Mouse (Mus musculus) spleen, postnatal 4 days (tissue): ENCODE measurements around the gene Gatad2b.
A peak's percentile ranks its signal among the peaks of the same experiment; 100 is the strongest.
"Not testable (repeated sequence)": the region's sequence is repeated elsewhere in the genome, so short reads cannot be mapped to it uniquely, and the experiment has no call there.

Source experiments
- DNase-seq, 2 experiments: peaks; one replicate each; pipeline ENCODE4 v3.0.0; 2022; ENCODE audit warnings: low spot score in 2 of 2

Gatad2b gene

GRCm38 (mm10) chr3:90292345-90293275 lies at the start of gene Gatad2b:
TSS of gene Gatad2b (plus strand) at chr3:90293178.
- peak; percentile 97 for DNase-seq

- no peak for DNase-seq
These were observed 47.6 kb upstream of the Gatad2b start for GRCm38 (mm10) chr3:90245406-90245805.

DNA sequence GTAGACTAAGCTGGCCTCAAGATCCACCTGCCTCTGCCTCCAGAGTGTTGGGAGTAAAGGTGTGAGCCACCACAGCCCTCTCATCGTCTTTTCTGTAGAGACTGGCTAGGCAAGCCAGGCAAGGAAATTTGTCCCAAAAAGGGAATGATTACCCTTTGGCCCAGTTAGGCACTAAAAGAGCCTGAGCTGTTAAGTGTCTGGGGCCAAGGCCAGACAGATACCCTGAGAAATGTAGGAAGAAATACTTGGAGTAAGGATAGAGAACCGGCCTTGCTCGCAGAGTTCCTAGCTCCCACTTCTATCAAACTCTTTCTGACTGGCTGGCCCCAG lies 45.4 kb upstream of the Gatad2b start:
- no peak for DNase-seq

GRCm38 (mm10) chr3:90247960-90248745 lies 44.8 kb upstream of the Gatad2b start, which contains the start of gene Slc39a1:
TSS of gene Slc39a1 (plus strand) at chr3:90248172.
- peak; percentile 84 to 90 for DNase-seq

DNA sequence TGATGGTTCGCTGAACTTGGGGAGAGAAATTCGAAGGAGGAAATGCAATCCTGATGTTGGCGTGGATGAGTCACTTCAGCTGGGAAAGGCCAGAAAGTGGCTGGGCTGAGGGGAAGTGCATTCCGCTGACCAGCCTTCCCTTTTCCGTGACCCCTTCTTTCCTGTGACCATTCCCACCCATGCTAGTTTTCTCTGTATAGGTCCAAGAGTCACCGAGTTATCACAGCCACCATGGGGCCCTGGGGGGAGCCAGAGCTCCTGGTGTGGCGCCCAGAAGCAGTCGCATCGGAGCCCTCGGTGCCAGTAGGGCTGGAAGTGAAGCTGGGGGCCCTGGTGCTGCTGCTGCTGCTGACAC lies 44.3 kb upstream of the Gatad2b start:
- DNase-seq = no peak

GRCm38 (mm10) chr3:90250791-90251190 lies 42.2 kb upstream of the Gatad2b start:
- DNase-seq = no peak

- DNase-seq = not testable (repeated sequence)
These were observed 41.2 kb upstream of the Gatad2b start for GRCm38 (mm10) chr3:90251731-90252226.

DNA sequence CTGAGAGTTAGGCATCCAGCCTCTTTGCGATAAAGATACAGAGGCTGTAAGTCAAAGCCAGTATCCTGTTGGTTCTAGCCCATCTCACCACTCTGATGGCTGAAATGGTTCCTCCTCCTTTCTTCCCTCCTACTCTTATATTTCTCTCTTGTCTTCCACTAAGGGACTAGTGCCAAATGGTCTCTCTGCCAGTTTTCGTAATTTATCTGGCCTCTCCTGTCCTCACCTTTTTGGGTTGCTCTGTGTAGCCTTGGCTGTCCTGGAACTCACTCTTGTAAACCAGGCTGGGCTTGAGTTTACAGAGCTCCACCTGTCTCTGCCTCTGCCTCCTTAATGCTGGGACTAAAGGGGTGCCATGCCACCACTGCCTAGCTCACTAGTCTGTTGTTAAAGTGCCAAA lies 40.3 kb upstream of the Gatad2b start:
- DNase-seq = not testable (repeated sequence)

- not testable (repeated sequence) for DNase-seq
These were observed 39.8 kb upstream of the Gatad2b start for GRCm38 (mm10) chr3:90253174-90253573.

DNA sequence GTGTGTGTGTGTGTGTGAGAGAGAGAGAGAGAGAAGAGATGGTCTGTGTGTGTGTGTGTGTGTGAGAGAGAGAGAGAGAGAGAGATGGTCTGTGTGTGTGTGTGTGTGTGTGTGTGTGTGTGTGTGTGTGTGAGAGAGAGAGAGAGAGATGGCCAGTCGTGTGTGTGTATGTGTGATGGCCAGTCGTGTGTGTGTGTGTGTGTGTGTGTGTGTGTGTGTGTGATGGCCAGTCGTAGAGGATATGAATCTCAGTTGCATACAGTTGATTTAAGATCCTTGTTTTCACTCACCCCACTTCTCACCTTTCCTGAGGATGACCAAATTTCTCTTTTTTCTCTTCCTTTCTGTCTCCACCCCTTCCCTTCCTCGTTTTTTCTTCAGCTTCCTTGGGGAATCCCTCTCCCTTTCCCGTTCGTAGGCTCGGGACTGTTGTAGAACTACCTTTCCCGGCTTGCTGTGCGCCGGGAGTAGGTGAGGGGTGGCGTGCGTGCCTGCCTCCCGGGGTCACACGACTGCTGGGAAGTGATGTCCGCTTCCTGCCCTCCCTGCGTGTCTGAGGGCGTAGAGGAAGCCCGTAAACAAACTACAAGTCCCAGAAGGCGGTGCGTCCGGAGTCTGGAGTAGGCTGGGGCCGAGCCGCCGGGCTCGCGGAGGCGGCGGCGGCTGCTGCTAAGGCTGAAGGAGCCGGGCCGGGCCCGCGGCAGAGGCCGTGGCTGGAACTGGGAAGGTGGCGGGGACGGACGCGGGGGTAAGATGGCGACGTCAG lies 39.1 kb upstream of the Gatad2b start, which contains the start of gene Crtc2:
Gene Crtc2 (plus strand): TSS at position 511 of the 766 bp plus-strand sequence.
- peak; percentile 92 to 94 for DNase-seq

DNA sequence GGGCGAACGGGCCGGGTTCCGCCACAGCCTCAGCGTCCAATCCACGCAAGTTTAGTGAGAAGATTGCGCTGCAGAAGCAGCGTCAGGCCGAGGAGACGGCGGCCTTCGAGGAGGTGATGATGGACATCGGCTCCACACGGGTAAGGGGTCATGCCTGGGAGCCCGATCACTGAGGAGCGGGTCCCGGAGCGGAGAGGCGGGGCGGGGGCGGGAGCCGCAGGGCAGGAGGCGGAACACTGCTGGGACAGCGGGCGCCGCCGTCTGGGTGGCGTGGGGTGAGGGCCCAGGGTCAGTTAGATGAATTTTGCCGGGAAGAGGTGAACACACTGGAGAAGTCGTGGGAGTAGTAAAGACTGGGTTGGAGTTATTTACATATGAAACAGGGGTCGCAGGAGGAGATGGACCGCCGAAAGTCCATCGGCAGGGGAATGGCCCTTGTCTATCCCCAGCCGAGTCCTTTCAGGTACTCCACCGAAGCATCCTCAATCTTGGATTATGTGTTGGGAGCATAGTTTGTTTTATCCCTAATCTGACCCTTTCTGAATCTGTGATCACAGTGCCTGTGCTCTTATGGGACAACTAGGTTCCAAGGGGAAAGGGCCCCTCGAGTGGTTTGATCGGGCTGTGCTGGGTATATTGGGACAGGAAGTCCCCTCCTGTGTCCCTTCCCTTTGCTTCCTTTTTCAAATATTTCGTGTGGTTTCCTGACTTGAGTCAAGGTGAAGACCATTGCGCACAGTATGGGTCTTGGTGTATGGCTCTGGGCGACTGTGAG lies 38.4 kb upstream of the Gatad2b start:
- DNase-seq = no peak

GRCm38 (mm10) chr3:90255194-90255565 lies 37.8 kb upstream of the Gatad2b start:
- no peak for DNase-seq

DNA sequence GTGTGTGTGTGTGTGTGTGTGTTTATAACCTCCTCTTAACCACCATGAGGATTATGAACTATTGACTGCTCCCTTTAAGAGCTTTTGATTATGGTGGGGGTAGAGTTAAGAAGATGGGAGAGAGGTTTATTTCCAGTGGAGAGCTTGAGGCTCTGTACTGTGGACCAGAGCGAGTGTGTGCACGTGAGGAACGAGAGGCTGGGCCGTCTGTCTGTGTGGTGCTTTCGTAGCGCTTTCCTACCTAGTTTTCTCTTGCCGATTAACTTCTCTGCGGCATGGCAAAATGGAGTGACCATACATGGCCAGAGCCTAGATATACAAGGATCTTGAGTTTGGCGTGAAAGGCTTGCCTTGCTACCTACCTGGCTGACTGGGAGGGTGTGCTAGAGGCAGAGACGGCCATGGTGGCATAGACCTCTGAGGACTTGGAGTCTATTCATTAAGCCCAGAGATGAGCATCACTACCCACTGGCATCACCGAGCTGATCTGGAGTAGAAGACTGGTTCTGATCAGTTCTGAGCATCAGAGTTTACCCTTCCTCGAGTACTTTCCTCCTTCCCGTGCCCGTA lies 37.1 kb upstream of the Gatad2b start:
- DNase-seq = no peak

- DNase-seq = no peak
These were observed 36.0 kb upstream of the Gatad2b start for GRCm38 (mm10) chr3:90256731-90257530.

DNA sequence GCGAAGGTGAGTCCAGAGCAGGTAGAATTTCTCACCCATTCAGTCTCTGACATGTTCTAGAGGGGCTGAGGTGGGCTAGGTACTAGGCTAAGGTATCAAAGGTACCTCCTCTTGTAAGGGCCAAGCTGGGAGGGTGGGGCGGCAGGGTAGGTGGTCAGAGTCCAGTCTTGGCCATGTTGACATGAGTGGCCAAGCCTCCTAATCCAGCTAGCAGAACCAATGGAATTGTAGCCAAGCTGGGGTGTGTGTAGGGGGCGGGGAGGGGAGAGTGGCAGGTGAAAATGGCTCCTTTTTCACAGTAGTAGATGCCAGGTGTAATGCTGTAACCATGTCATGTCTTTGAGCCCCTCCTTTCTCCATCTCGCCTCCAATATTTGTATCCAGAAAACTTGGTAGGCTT lies 34.5 kb upstream of the Gatad2b start:
- DNase-seq = no peak

DNA sequence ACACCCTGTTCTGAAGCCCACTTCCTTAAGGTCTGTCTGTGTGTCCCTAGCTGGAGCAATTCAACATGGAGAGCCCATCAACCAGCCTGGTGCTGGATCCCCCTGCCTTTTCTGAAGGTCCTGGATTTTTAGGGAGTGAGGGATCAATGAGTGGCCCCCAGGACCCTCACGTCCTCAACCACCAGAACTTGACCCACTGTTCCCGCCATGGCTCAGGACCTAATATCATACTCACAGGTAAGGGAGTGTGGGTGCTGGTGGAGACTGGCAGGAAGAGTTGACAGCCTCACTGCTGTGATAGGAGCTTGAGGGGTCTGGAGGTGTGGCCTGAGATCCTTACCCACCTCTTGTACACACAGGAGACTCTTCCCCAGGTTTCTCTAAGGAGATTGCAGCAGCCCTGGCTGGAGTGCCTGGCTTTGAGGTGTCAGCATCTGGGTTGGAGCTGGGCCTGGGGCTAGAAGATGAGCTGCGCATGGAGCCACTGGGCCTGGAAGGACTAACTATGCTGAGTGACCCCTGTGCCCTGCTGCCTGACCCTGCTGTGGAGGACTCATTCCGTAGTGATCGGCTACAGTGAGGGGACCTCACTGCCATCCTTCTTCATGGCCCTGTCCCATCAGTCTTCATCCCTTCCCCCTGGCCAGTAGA lies 29.7 kb upstream of the Gatad2b start:
- peak in 1 of 2 experiments; percentile 58 for DNase-seq

- no peak for DNase-seq
These were observed 28.3 kb upstream of the Gatad2b start for GRCm38 (mm10) chr3:90264687-90265033.

DNA sequence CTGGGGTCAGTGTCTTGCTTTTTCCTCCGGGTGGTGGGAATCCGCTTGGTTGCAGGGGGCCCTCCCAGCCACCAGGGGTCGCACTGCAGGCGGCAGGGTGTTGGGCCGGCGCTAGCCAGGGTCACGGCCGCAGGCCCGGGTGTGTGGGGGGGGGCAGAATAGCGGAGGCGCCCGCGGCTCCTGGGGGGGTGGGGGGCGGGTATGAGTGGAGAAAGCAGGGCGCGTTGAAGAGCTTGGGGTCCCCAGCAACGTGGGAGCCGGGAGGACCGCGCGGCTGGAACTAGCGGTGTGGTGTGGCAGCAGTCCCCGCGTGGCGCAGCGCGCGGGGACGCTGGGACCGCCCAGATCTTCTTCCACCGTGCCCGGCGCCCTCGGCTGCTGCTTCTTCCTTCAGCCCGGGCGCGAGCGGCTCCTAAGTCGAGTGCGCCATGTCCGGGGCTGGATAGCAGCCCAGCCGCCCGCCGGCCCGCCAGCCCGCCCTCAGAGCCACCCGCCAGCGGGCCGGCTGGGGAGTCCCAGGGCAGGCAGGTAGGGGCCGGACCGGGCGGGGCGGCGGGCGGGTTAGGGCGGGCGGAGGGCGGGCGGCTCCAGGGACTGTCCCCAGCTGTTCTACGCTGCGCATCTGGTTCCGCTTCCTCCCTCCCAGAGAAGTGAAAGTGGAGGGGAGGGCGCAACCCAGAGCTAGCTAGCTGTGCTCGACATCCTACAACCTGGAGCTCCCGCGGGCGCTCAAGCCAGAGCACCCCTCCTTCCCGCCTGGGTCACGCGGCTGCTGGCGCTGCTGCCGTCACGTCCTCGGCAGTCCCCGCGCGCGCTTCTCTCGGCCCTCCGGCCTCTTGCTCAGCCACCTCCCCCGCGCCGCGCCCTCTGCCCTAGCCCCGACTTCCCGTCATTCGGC lies 27.7 kb upstream of the Gatad2b start, which contains the start of gene Dennd4b:
Gene Dennd4b (plus strand): TSS at position 152 of the 898 bp plus-strand sequence.
- peak; percentile 93 to 99 for DNase-seq
